Mouse (Mus musculus) natural killer cell, adult 2 months (primary cell): Measurements from ENCODE around the gene Lactb.
"Not testable (repeated sequence)": the region's sequence is repeated elsewhere in the genome, so short reads cannot be mapped to it uniquely, and the experiment has no call there.

Source experiments
- DNase-seq, 2 experiments: peaks; one replicate each; pipeline ENCODE4 v3.0.0; 2022; ENCODE audit warnings: low spot score in 2 of 2

Gene Lactb

GRCm38 (mm10) chr9:66919981-66920380 is 55.3 kb downstream of the Lactb start:
- no peak for DNase-seq

GRCm38 (mm10) chr9:66919382-66919971 is 55.8 kb downstream of the Lactb start, which contains the start of gene Rab8b:
Gene Rab8b (minus strand): TSS chr9:66919687.
- DNase-seq, result peak; percentile 94 to 96

- DNase-seq, result no peak
Measured at GRCm38 (mm10) chr9:66918672-66919330, 56.5 kb downstream of the Lactb start.

GRCm38 (mm10) chr9:66917892-66918255 is 57.4 kb downstream of the Lactb start:
- DNase-seq, result no peak

GRCm38 (mm10) chr9:66917216-66917891 is 57.9 kb downstream of the Lactb start:
- DNase-seq, result no peak

GRCm38 (mm10) chr9:66915869-66916785 is 59.2 kb downstream of the Lactb start:
- peak; percentile 67 to 83 for DNase-seq

- DNase-seq, result peak in 1 of 2 experiments; percentile 45
Measured at GRCm38 (mm10) chr9:66915401-66915800, 59.9 kb downstream of the Lactb start.

- DNase-seq, result no peak
Measured at GRCm38 (mm10) chr9:66914540-66914939, 60.7 kb downstream of the Lactb start.

- DNase-seq, result not testable (repeated sequence)
Measured at GRCm38 (mm10) chr9:66913254-66913934, 61.9 kb downstream of the Lactb start.

GRCm38 (mm10) chr9:66912304-66912703 is 63.0 kb downstream of the Lactb start:
- no peak for DNase-seq

- no peak for DNase-seq
Measured at GRCm38 (mm10) chr9:66910677-66911076, 64.6 kb downstream of the Lactb start.

GRCm38 (mm10) chr9:66909922-66910321 is 65.4 kb downstream of the Lactb start:
- DNase-seq, result no peak

GRCm38 (mm10) chr9:66907746-66908397 is 67.4 kb downstream of the Lactb start:
- no peak for DNase-seq

GRCm38 (mm10) chr9:66907126-66907525 is 68.2 kb downstream of the Lactb start:
- DNase-seq, result no peak

- no peak for DNase-seq
Measured at GRCm38 (mm10) chr9:66905990-66906389, 69.3 kb downstream of the Lactb start.
